In genomic region chr5:135822316-135822944, GRCm38 (mm10) we compare ENCODE assay signal across 12 mouse cellular contexts. TPM values are rescaled to one million over a fixed set of nuclear protein-coding genes. Genes with fewer than 3 reads are reported as not detected.
DNase-seq lines count a peak whose midpoint lies in the region; ATAC-seq and TF ChIP-seq lines count a peak whose summit lies in the region.
"Had no signal": no experiment of that assay in that cellular context is flagged by ENCODE, and none has a peak within 500 bp of the region (broad histone marks: within the 10 kb centered on the region; RNA-seq: fewer than 3 reads in every experiment).

No protein-coding gene starts in this region.

- peak; percentile 51 for DNase-seq in layer of hippocampus, adult 9-11 months
- DNase-seq in layer of hippocampus, adult 8-10 months (ENCODE audit: low spot score in 2 of 2): no peak
- DNase-seq in midbrain, embryonic 10.5 days (ENCODE audit: low spot score): peak; percentile 52
- DNase-seq in spleen, postnatal 36 days (ENCODE audit: low spot score in 2 of 2): no peak
- no peak for DNase-seq in right cerebral cortex, postnatal 14 days
- DNase-seq: B cell, adult 2 months; kidney, adult 8-10 months had no signal

- no peak overlapping the region for H3K4me3 ChIP-seq in forebrain, embryonic 16.5 days (replicated peaks; ENCODE audit: low read length)
- no peak overlapping the region for H3K4me3 ChIP-seq in midbrain, embryonic 10.5 days
- H3K4me3 ChIP-seq in olfactory bulb, adult 2 months (ENCODE audit: insufficient read depth, low read depth, low read length): no peak overlapping the region
- H3K4me3 ChIP-seq in liver, embryonic 12.5 days: no peak overlapping the region

- no peaks in the 10 kb centered on the region for H3K9me3 ChIP-seq in forebrain, embryonic 16.5 days (ENCODE audit: control insufficient read depth, low read length)
- H3K9me3 ChIP-seq in midbrain, embryonic 10.5 days (replicated peaks): no peaks in the 10 kb centered on the region
- no peaks in the 10 kb centered on the region for H3K9me3 ChIP-seq in liver, embryonic 12.5 days (replicated peaks)

- peak overlapping the region; percentile 16; the same call in 1 of the 2 replicates for H3K27ac ChIP-seq in forebrain, embryonic 16.5 days (ENCODE audit: low read length)
- peak overlapping the region; percentile 49 for H3K27ac ChIP-seq in midbrain, embryonic 10.5 days (replicated peaks)
- H3K27ac ChIP-seq in olfactory bulb, adult 2 months (ENCODE audit: insufficient read depth, low read depth, low read length): peak overlapping the region; percentile 88
- no peak overlapping the region for H3K27ac ChIP-seq in liver, embryonic 12.5 days
- H3K27ac ChIP-seq: liver, embryonic 14.5 days had no signal

- H3K27me3 ChIP-seq in forebrain, embryonic 16.5 days (replicated peaks; ENCODE audit: control insufficient read depth, insufficient read depth, low read length): no peaks in the 10 kb centered on the region
- H3K27me3 ChIP-seq in midbrain, embryonic 10.5 days (ENCODE audit: low read depth, poor library complexity, severe bottlenecking): no peaks in the 10 kb centered on the region
- peaks cover 49% of the 10 kb centered on the region for H3K27me3 ChIP-seq in liver, embryonic 12.5 days (replicated peaks)

- TF ChIP-seq CTCF in olfactory bulb, adult 2 months (IDR thresholded peaks at IDR 0.05; ENCODE audit: insufficient read depth, low read depth, low read length): no peak

- no peak overlapping the region for H3K9ac ChIP-seq in forebrain, embryonic 16.5 days (replicated peaks; ENCODE audit: low read depth, low read length)
- no peak overlapping the region for H3K9ac ChIP-seq in liver, embryonic 12.5 days
- H3K9ac ChIP-seq: liver, embryonic 14.5 days had no signal

- no peak for TF ChIP-seq POLR2A in olfactory bulb, adult 2 months (IDR thresholded peaks at IDR 0.05; ENCODE audit: insufficient read depth, low read depth, low read length)

- H3K4me1 ChIP-seq in forebrain, embryonic 16.5 days (replicated peaks; ENCODE audit: control insufficient read depth, insufficient read depth, low read length): peaks cover 9% of the 10 kb centered on the region
- H3K4me1 ChIP-seq in midbrain, embryonic 10.5 days: peaks cover 36% of the 10 kb centered on the region
- H3K4me1 ChIP-seq in olfactory bulb, adult 2 months (ENCODE audit: control insufficient read depth, insufficient read depth, low read length): peaks cover 56% of the 10 kb centered on the region
- no peaks in the 10 kb centered on the region for H3K4me1 ChIP-seq in liver, embryonic 12.5 days

- WGBS in forebrain, embryonic 16.5 days: 17% methylated on average over 7 of the region's 7 CpGs
- 18% methylated on average over 7 of the region's 7 CpGs for WGBS in midbrain, embryonic 10.5 days
- 14% methylated on average over 7 of the region's 7 CpGs for WGBS in olfactory bulb, adult 2 months
- WGBS in liver, embryonic 12.5 days (ENCODE audit: insufficient replicate concordance): 27% methylated on average over 7 of the region's 7 CpGs

- H3K4me2 ChIP-seq in forebrain, embryonic 16.5 days (ENCODE audit: low read length): no peak overlapping the region
- no peak overlapping the region for H3K4me2 ChIP-seq in liver, embryonic 12.5 days

- no peaks in the 10 kb centered on the region for H3K36me3 ChIP-seq in forebrain, embryonic 16.5 days (ENCODE audit: control insufficient read depth, insufficient read depth)
- no peaks in the 10 kb centered on the region for H3K36me3 ChIP-seq in midbrain, embryonic 10.5 days
- no peaks in the 10 kb centered on the region for H3K36me3 ChIP-seq in liver, embryonic 12.5 days

- ATAC-seq in forebrain, embryonic 16.5 days: peak; percentile 70
- no peak for ATAC-seq in liver, embryonic 12.5 days

RNA-seq across cellular contexts. Expression of gene Srrm3, which starts 15.7 kb away (rescaled TPM):
- 10 to 100 TPM; 59.8 to 90.9 (median 72.0) TPM for total RNA-seq in layer of hippocampus, adult 8-10 months (2022)
- polyA plus RNA-seq in forebrain, embryonic 16.5 days (2015; fragmentation: Nextera tagmentation; extraction: Ambion mirVana): 44.0 and 60.9 TPM in 2 replicates
- polyA plus RNA-seq in midbrain, embryonic 10.5 days (2016; fragmentation: Nextera tagmentation; extraction: Ambion mirVana): 14.0 and 26.1 TPM in 2 replicates
- polyA plus RNA-seq in olfactory bulb, adult 2 months (2012; ENCODE audit: insufficient read depth, insufficient read length, low replicate concordance, missing spikeins): not detected in 2 replicates
- not detected in 2 replicates for polyA plus RNA-seq in liver, embryonic 12.5 days (2016; fragmentation: Nextera tagmentation; extraction: Ambion mirVana)
- total RNA-seq: megakaryocyte, adult 5-6 weeks had no signal

RNA-seq across cellular contexts. Expression of gene Mdh2, which starts 44.1 kb away (rescaled TPM):
- total RNA-seq in layer of hippocampus, adult 8-10 months (2022): 100 to 1,000 TPM; 392 to 413 (median 402) TPM
- polyA plus RNA-seq in forebrain, embryonic 16.5 days (2015; fragmentation: Nextera tagmentation; extraction: Ambion mirVana): 562 and 563 TPM in 2 replicates
- 616 and 619 TPM in 2 replicates for polyA plus RNA-seq in midbrain, embryonic 10.5 days (2016; fragmentation: Nextera tagmentation; extraction: Ambion mirVana)
- 359 and 724 TPM in 2 replicates for polyA plus RNA-seq in olfactory bulb, adult 2 months (2012; ENCODE audit: insufficient read depth, insufficient read length, low replicate concordance, missing spikeins)
- 451 and 473 TPM in 2 replicates for polyA plus RNA-seq in liver, embryonic 12.5 days (2016; fragmentation: Nextera tagmentation; extraction: Ambion mirVana)

RNA-seq across cellular contexts. Expression of gene Styxl1, which starts 44.2 kb away (rescaled TPM):
- total RNA-seq in layer of hippocampus, adult 8-10 months (2022): under 1 TPM in 2 of 4 experiments, not detected in 2; 0.73 to 0.85 TPM
- 0.23 and 0.35 TPM in 2 replicates for polyA plus RNA-seq in forebrain, embryonic 16.5 days (2015; fragmentation: Nextera tagmentation; extraction: Ambion mirVana)
- polyA plus RNA-seq in midbrain, embryonic 10.5 days (2016; fragmentation: Nextera tagmentation; extraction: Ambion mirVana): 0.41 TPM in 1 of 2 replicates, not detected in the other
- not detected in 2 replicates for polyA plus RNA-seq in olfactory bulb, adult 2 months (2012; ENCODE audit: insufficient read depth, insufficient read length, low replicate concordance, missing spikeins)
- 0.16 TPM in 1 of 2 replicates, not detected in the other for polyA plus RNA-seq in liver, embryonic 12.5 days (2016; fragmentation: Nextera tagmentation; extraction: Ambion mirVana)

Comparison
In these comparisons a context has a peak if more than half of its experiments do, and no peak if none do; other contexts are left out.
1. DNase-seq: peak in layer of hippocampus, adult 9-11 months (single experiment) and midbrain, embryonic 10.5 days (single experiment); none in layer of hippocampus, adult 8-10 months (0 of 2), spleen, postnatal 36 days (0 of 2) and right cerebral cortex, postnatal 14 days (single experiment).